20 mouse cellular contexts compared by ENCODE assay signal in the genomic region with DNA sequence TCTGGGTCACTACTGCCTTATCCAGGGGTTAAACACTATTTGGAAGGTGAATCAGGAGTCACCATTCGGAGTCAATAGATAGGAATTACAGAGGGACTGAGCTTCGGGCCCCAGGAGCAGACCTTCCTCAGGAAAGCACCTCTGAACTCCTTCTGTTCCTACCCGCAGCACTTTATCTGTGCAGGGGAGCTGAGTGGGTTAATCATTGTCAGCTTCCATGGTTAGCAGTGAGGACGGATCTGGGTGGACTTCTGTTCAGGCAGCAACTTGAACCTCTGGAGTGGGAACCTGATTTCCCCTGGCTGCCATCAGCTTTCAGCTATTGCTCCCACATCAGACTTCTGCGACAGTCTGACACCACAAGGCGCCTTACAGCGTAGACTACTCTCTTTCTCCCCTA. TPM values are rescaled to one million over a fixed set of nuclear protein-coding genes. Genes with fewer than 3 reads are reported as not detected.
DNase-seq lines count a peak whose midpoint lies in the region; ATAC-seq and TF ChIP-seq lines count a peak whose summit lies in the region.
"Had no signal": no experiment of that assay in that cellular context is flagged by ENCODE, and none has a peak within 500 bp of the region (broad histone marks: within the 10 kb centered on the region; RNA-seq: fewer than 3 reads in every experiment).

No protein-coding gene starts in this region.

- H3K27ac ChIP-seq in stomach, embryonic 15.5 days, result peak overlapping the region; percentile 14; the same call in 1 of the 2 replicates
- no peak overlapping the region for H3K27ac ChIP-seq in stomach, postnatal 0 days (replicated peaks)
- no peak overlapping the region for H3K27ac ChIP-seq in forebrain, embryonic 13.5 days
- H3K27ac ChIP-seq: embryonic facial prominence, embryonic 12.5 days; hindbrain, embryonic 14.5 days; left cerebral cortex, adult 2 months; limb, embryonic 10.5 days had no signal

- H3K36me3 ChIP-seq in stomach, embryonic 15.5 days, result no peaks in the 10 kb centered on the region
- no peaks in the 10 kb centered on the region for H3K36me3 ChIP-seq in stomach, postnatal 0 days (ENCODE audit: control insufficient read depth, insufficient read depth, low read length)
- H3K36me3 ChIP-seq in forebrain, embryonic 13.5 days (ENCODE audit: poor library complexity, severe bottlenecking), result no peaks in the 10 kb centered on the region
- H3K36me3 ChIP-seq: embryonic facial prominence, embryonic 12.5 days; limb, embryonic 10.5 days had no signal

- no peak for DNase-seq in stomach, postnatal 0 days (ENCODE audit: low spot score)
- peak; percentile 80 to 87 for DNase-seq in kidney, adult 8-10 months
- peak; percentile 75 to 88 for DNase-seq in kidney, postnatal 25 days
- DNase-seq in yolk sac, embryonic 10.5 days (ENCODE audit: low spot score), result peak; percentile 78
- DNase-seq in embryo, embryonic 11 days, result no peak
- DNase-seq in retina, embryonic 14.5 days (ENCODE audit: low spot score), result no peak
- DNase-seq: adrenal gland, postnatal 25 days; cerebellum, adult 2 months; forebrain, postnatal 0 days; gastrocnemius, postnatal 14 days; heart, postnatal 14 days; lung, postnatal 14 days; thymus, postnatal 36 days had no signal

- no peak overlapping the region for H3K4me2 ChIP-seq in stomach, embryonic 15.5 days
- no peak overlapping the region for H3K4me2 ChIP-seq in stomach, postnatal 0 days (replicated peaks; ENCODE audit: low read depth)
- H3K4me2 ChIP-seq in forebrain, embryonic 13.5 days, result no peak overlapping the region
- H3K4me2 ChIP-seq: embryonic facial prominence, embryonic 12.5 days; hindbrain, embryonic 14.5 days had no signal

- no peak overlapping the region for H3K4me3 ChIP-seq in stomach, embryonic 15.5 days (replicated peaks)
- no peak overlapping the region for H3K4me3 ChIP-seq in stomach, postnatal 0 days (ENCODE audit: low read depth, low read length)
- H3K4me3 ChIP-seq in forebrain, embryonic 13.5 days, result no peak overlapping the region
- H3K4me3 ChIP-seq: embryonic facial prominence, embryonic 12.5 days; left cerebral cortex, adult 2 months; limb, embryonic 10.5 days; megakaryocyte, embryonic 14.5 days had no signal

- TF ChIP-seq EP300 in stomach, postnatal 0 days (optimal IDR thresholded peaks at IDR 0.05), result no peak

- no peak overlapping the region for H3K9ac ChIP-seq in stomach, embryonic 15.5 days
- H3K9ac ChIP-seq in stomach, postnatal 0 days (ENCODE audit: low read length), result no peak overlapping the region
- H3K9ac ChIP-seq in forebrain, embryonic 13.5 days, result no peak overlapping the region
- H3K9ac ChIP-seq: embryonic facial prominence, embryonic 12.5 days; forebrain, postnatal 0 days; hindbrain, embryonic 14.5 days had no signal

- no peaks in the 10 kb centered on the region for H3K27me3 ChIP-seq in stomach, embryonic 15.5 days (replicated peaks)
- H3K27me3 ChIP-seq in stomach, postnatal 0 days (ENCODE audit: control insufficient read depth, insufficient read depth, low read length), result no peaks in the 10 kb centered on the region
- H3K27me3 ChIP-seq in forebrain, embryonic 13.5 days, result no peaks in the 10 kb centered on the region
- H3K27me3 ChIP-seq: embryonic facial prominence, embryonic 12.5 days had no signal

- WGBS in stomach, embryonic 15.5 days, result 67% methylated on average over 7 of the region's 7 CpGs
- WGBS in stomach, postnatal 0 days, result 59% methylated on average over 7 of the region's 7 CpGs
- WGBS in forebrain, embryonic 13.5 days, result 91% methylated on average over 7 of the region's 7 CpGs

- TF ChIP-seq CTCF in stomach, postnatal 0 days (IDR thresholded peaks at IDR 0.05; ENCODE audit: low read depth), result no peak

- no peak for ATAC-seq in stomach, embryonic 15.5 days (ENCODE audit: insufficient read depth, low FRiP score, low read depth)
- ATAC-seq in stomach, postnatal 0 days (ENCODE audit: low FRiP score, low TSS enrichment), result no peak
- no peak for ATAC-seq in forebrain, embryonic 13.5 days
- ATAC-seq: forebrain, postnatal 0 days had no signal

- H3K4me1 ChIP-seq in stomach, embryonic 15.5 days, result no peaks in the 10 kb centered on the region
- no peaks in the 10 kb centered on the region for H3K4me1 ChIP-seq in stomach, postnatal 0 days (replicated peaks; ENCODE audit: control insufficient read depth, insufficient read depth)
- no peaks in the 10 kb centered on the region for H3K4me1 ChIP-seq in forebrain, embryonic 13.5 days
- H3K4me1 ChIP-seq: embryonic facial prominence, embryonic 12.5 days; limb, embryonic 10.5 days had no signal

- no peaks in the 10 kb centered on the region for H3K9me3 ChIP-seq in stomach, embryonic 15.5 days
- no peaks in the 10 kb centered on the region for H3K9me3 ChIP-seq in stomach, postnatal 0 days (ENCODE audit: control insufficient read depth, low read length)
- H3K9me3 ChIP-seq in forebrain, embryonic 13.5 days (replicated peaks), result no peaks in the 10 kb centered on the region
- H3K9me3 ChIP-seq: embryonic facial prominence, embryonic 12.5 days; limb, embryonic 10.5 days; megakaryocyte, embryonic 14.5 days had no signal

RNA-seq across cellular contexts. Expression of gene Slc3a1, which starts 12.7 kb away (rescaled TPM):
- 5.8 and 6.8 TPM in 2 replicates for polyA plus RNA-seq in stomach, embryonic 15.5 days (2015; fragmentation: Nextera tagmentation; extraction: Ambion mirVana)
- 0.88 and 1.0 TPM in 2 replicates for polyA plus RNA-seq in stomach, postnatal 0 days (2015; fragmentation: Nextera tagmentation; extraction: Ambion mirVana)
- 0.39 and 0.54 TPM in 2 replicates for polyA plus RNA-seq in forebrain, embryonic 13.5 days (2015; fragmentation: Nextera tagmentation; extraction: Ambion mirVana)

RNA-seq across cellular contexts. Expression of gene Prepl, which starts 49.1 kb away (rescaled TPM):
- polyA plus RNA-seq in stomach, embryonic 15.5 days (2015; fragmentation: Nextera tagmentation; extraction: Ambion mirVana), result 23.5 and 28.3 TPM in 2 replicates
- polyA plus RNA-seq in stomach, postnatal 0 days (2015; fragmentation: Nextera tagmentation; extraction: Ambion mirVana), result 15.5 and 15.7 TPM in 2 replicates
- 44.0 and 46.0 TPM in 2 replicates for polyA plus RNA-seq in forebrain, embryonic 13.5 days (2015; fragmentation: Nextera tagmentation; extraction: Ambion mirVana)

RNA-seq across cellular contexts. Expression of gene Camkmt, which starts 49.4 kb away (rescaled TPM):
- polyA plus RNA-seq in stomach, embryonic 15.5 days (2015; fragmentation: Nextera tagmentation; extraction: Ambion mirVana), result 14.3 and 15.5 TPM in 2 replicates
- 8.0 and 8.3 TPM in 2 replicates for polyA plus RNA-seq in stomach, postnatal 0 days (2015; fragmentation: Nextera tagmentation; extraction: Ambion mirVana)
- 15.3 and 17.0 TPM in 2 replicates for polyA plus RNA-seq in forebrain, embryonic 13.5 days (2015; fragmentation: Nextera tagmentation; extraction: Ambion mirVana)

Comparison
In these comparisons a context has a peak if more than half of its experiments do, and no peak if none do; other contexts are left out.
1. DNase-seq: peak in kidney, adult 8-10 months (2 of 2), kidney, postnatal 25 days (2 of 2) and yolk sac, embryonic 10.5 days (single experiment); none in stomach, postnatal 0 days (single experiment), embryo, embryonic 11 days (single experiment) and retina, embryonic 14.5 days (single experiment).